Mouse (Mus musculus) ES-E14 (cell line): Measurements from ENCODE around the gene Uap1l1. TPM values are rescaled to one million over a fixed set of nuclear protein-coding genes. Genes with fewer than 3 reads are reported as not detected.

Experiments
- DNase-seq: peaks from one replicate; pipeline ENCODE4 v3.0.0-alpha.2; 2013; ENCODE audit warnings: low read depth, low spot score
- H3K27ac ChIP-seq: 2 replicates; pipeline ENCODE4 v1.5.1; 2012; ENCODE audit warnings: low read depth, mild to moderate bottlenecking, low read length, moderate library complexity, mixed read lengths; ENCODE audit not compliant: poor library complexity, insufficient read depth, severe bottlenecking
- H3K36me3 ChIP-seq: 2 replicates; pipeline ENCODE4 v1.6.1; 2012; ENCODE audit warnings: mild to moderate bottlenecking, low read length, moderate library complexity, mixed read lengths; ENCODE audit not compliant: control insufficient read depth, poor library complexity, insufficient read depth, severe bottlenecking
- H3K4me1 ChIP-seq, 2 experiments: fragments of 150-350 bp in 1 of 2; sonication (generic) in 1 of 2; 2 replicates each; pipeline ENCODE4 v1.6.1; 2012; ENCODE audit warnings: low read length in 2 of 2, mild to moderate bottlenecking in 1 of 2, mixed read lengths in 1 of 2; ENCODE audit not compliant: control insufficient read depth in 2 of 2, insufficient read depth in 2 of 2, poor library complexity in 1 of 2
- H3K4me3 ChIP-seq, 2 experiments: fragments of 150-350 bp in 1 of 2; sonication (generic) in 1 of 2; 2 replicates each; pipeline ENCODE4 v1.5.1; 2012; ENCODE audit warnings: low read length in 2 of 2, low read depth in 1 of 2, mild to moderate bottlenecking in 1 of 2, mixed read lengths in 1 of 2; ENCODE audit not compliant: insufficient read depth in 1 of 2, poor library complexity in 1 of 2, severe bottlenecking in 1 of 2
- H3K9ac ChIP-seq: 2 replicates; pipeline ENCODE4 v1.6.1; 2012; ENCODE audit warnings: low read depth, mild to moderate bottlenecking, low read length, mixed read lengths; ENCODE audit not compliant: poor library complexity, insufficient read depth, severe bottlenecking
- H3K9me3 ChIP-seq: fragments of 150-350 bp; sonication (generic); 2 replicates; pipeline ENCODE4 v1.6.1; 2012; ENCODE audit warnings: low read depth, mild to moderate bottlenecking, low read length; ENCODE audit not compliant: control insufficient read depth, insufficient read depth
- CHD2 ChIP-seq: IDR thresholded peaks from 2 replicates; pipeline ENCODE4 v1.6.1; 2014; ENCODE audit warnings: mild to moderate bottlenecking, low read depth, low read length, inconsistent platforms
- HCFC1 ChIP-seq: IDR thresholded peaks from 2 replicates; pipeline ENCODE4 v1.6.1; 2012; ENCODE audit warnings: low read length, inconsistent platforms, borderline replicate concordance; ENCODE audit not compliant: insufficient read depth
- MAFK ChIP-seq: IDR thresholded peaks from 2 replicates; pipeline ENCODE4 v1.6.1; 2014; ENCODE audit warnings: mild to moderate bottlenecking, low read depth, low read length, inconsistent platforms; ENCODE audit not compliant: insufficient read depth
- ZC3H11A ChIP-seq: IDR thresholded peaks from 2 replicates; pipeline ENCODE4 v1.6.1; 2012; ENCODE audit warnings: low read depth, mild to moderate bottlenecking, inconsistent platforms, low read length, borderline replicate concordance
- ZNF384 ChIP-seq: IDR thresholded peaks from 2 replicates; pipeline ENCODE4 v1.6.1; 2012; ENCODE audit warnings: low read depth, low read length, inconsistent platforms
- in situ Hi-C, 2 experiments: fragments of 600-800 bp; cut with MboI; formaldehyde crosslinking; loops; one replicate each; pipeline ENCODE4 v1.15.1; 2025; ENCODE audit warnings: low sequenced_read_pairs in 2 of 2, inconsistent platforms in 1 of 2; ENCODE audit not compliant: unreplicated experiment in 2 of 2
- total RNA-seq: library from RNA; depleted of rRNA; stranded (reverse); fragments of 300-350 nt; gene quantifications from 2 replicates; pipeline ENCODE4 v1.2.3, GENCODE M21; 2012

The Uap1l1 gene
- total RNA-seq, 1 experiment: 18.7 TPM

DNA sequence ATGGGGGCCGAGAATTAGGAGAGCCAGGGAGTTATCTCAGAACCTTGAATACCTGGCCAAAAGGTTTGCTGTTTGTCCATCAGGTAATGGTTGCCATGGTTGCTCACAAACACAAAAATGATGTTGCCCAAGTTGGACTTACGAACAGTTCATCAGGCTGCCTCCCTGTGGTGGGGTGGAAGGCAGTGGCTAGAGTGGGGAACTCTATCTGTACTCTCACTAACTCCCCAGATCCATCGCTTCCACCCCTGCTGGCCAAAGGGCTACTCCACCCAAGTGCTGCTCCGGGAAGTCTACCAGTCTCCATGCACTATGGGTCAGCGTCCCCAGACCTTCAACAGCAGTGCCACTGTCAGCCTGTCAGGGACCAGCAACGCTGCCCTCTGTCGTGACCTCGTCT lies 33.6 kb upstream of the Uap1l1 start, which contains the start of gene Npdc1:
Npdc1 (plus strand) TSS at position 301 of the 400 bp plus-strand sequence.
- no peak for DNase-seq
- Histone ChIP-seq H3K4me1 (peaks cover 0 to 9% of the 10 kb centered on the region in 2 experiments; a peak in 1 of 4 replicates), H3K4me3 (no peak within 1 kb of the TSS), H3K36me3 (no peaks in the 10 kb centered on the region), H3K9ac (no peak within 1 kb of the TSS), H3K27ac (no peak within 1 kb of the TSS), H3K9me3 (no peaks in the 10 kb centered on the region)
- in situ Hi-C loops: no loop called here
- no peak for TF ChIP-seq ZNF384
- TF ChIP-seq CHD2: no peak
- TF ChIP-seq ZC3H11A: no peak

DNA sequence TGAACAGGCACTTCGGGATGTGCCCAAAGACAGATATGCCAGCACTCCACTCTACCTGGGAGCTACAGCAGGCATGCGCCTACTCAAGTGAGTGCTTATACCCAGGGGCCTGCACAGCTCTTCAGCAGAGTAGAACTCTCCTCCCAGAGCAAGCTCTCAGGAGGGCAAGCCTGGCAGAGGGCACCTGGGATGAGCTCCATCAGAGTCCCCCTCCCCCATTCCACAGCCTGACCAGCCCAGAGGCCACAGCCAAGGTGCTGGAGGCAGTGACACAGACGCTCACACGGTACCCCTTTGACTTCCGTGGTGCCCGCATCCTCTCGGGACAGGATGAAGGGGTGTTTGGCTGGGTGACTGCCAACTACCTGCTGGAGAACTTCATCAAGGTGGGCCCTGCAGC lies 32.6 kb upstream of the Uap1l1 start:
- Histone ChIP-seq H3K9ac (no peak overlapping the region), H3K4me3 (no peak overlapping the region), H3K9me3 (no peaks in the 10 kb centered on the region), H3K4me1 (peaks cover 0 to 9% of the 10 kb centered on the region in 2 experiments; a peak in 1 of 4 replicates), H3K36me3 (no peaks in the 10 kb centered on the region), H3K27ac (no peak overlapping the region)
- TF ChIP-seq ZNF384 (no peak), ZC3H11A (no peak), CHD2 (no peak), MAFK (no peak), HCFC1 (no peak)
- in situ Hi-C loops: no loop called here
- DNase-seq: no peak

DNA sequence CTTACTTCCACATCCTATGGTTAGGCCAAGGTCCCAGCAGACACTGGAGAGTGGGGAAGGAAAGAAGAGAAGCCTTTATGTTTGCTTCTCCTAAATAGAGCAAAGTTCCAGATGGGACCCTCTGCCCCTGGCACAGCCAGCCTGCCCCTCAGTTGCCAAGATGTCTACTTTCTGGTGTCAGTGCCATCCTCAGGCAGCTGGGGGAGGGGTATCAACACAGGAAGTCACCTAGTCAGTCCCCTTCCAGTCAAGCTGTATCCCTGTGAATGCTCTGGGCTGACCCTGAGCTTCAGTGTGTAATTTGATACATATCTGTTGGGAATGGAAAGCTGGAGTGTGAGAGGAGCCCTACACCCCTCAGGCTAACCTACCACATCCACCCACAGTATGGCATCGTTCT lies 31.5 kb upstream of the Uap1l1 start:
- H3K27ac ChIP-seq: no peak overlapping the region
- no peak overlapping the region for H3K9ac ChIP-seq
- TF ChIP-seq ZNF384: no peak
- TF ChIP-seq ZC3H11A: no peak
- TF ChIP-seq CHD2: no peak
- H3K9me3 ChIP-seq: no peaks in the 10 kb centered on the region
- H3K4me1 ChIP-seq: peaks cover 0 to 9% of the 10 kb centered on the region in 2 experiments; a peak in 1 of 4 replicates
- no peak for DNase-seq
- no peak overlapping the region for H3K4me3 ChIP-seq
- no peaks in the 10 kb centered on the region for H3K36me3 ChIP-seq
- in situ Hi-C loops: no loop called here

DNA sequence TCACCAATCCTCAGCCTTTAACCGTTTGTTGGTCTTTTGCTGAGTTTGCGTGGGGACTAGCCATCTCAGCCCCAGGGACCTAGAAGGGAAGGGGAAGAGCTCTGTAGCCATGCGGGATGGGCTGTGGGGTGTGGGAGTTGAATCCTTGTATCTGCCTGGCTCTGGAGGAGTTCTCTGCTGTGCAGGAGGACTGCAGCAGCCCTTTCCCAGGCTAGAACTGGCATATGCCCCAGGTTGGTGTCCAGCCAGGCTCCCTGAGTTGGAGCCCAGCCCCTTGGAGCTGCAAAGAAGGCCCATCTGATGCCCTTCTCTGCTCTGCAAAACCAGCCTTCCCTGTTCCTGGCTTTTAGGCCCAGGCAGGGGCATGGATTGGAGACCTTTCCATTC lies 31.1 kb upstream of the Uap1l1 start:
- no peak for TF ChIP-seq HCFC1
- no peak for TF ChIP-seq CHD2
- TF ChIP-seq ZC3H11A: no peak
- no peak for TF ChIP-seq MAFK
- TF ChIP-seq ZNF384: no peak
- no peaks in the 10 kb centered on the region for H3K36me3 ChIP-seq
- no peak overlapping the region for H3K27ac ChIP-seq
- in situ Hi-C loops: no loop called here
- H3K4me3 ChIP-seq: peak overlapping the region; percentile 73 to 77; a peak in 2 of 4 replicates
- DNase-seq: no peak
- no peaks in the 10 kb centered on the region for H3K9me3 ChIP-seq
- peaks cover 0 to 9% of the 10 kb centered on the region in 2 experiments; a peak in 1 of 4 replicates for H3K4me1 ChIP-seq
- no peak overlapping the region for H3K9ac ChIP-seq
